Mouse (Mus musculus) thymus, adult 2 months (tissue): Measurements from ENCODE around the gene Cpeb4.

Source experiments
- CTCF ChIP-seq: fragments of 200-500 bp; IDR thresholded peaks from 2 replicates; pipeline ENCODE4 v1.5.1; 2012; ENCODE audit warnings: mild to moderate bottlenecking, control low read depth, low read length, moderate library complexity, borderline replicate concordance; ENCODE audit not compliant: control insufficient read depth, poor library complexity, insufficient read depth; ENCODE audit errors: extremely low read depth
- POLR2A ChIP-seq: fragments of 200-500 bp; IDR thresholded peaks from 2 replicates; pipeline ENCODE4 v1.6.1; 2012; ENCODE audit warnings: mild to moderate bottlenecking, low read length, control low read depth, moderate library complexity; ENCODE audit not compliant: control insufficient read depth, poor library complexity, insufficient read depth; ENCODE audit errors: extremely low read depth

GRCm38 (mm10) chr11:31870285-31871010, 1.6 kb upstream of the Cpeb4 start:
- peak; percentile 86 for TF ChIP-seq POLR2A
- peak; percentile 48; the same call in 1 of the 2 replicates for TF ChIP-seq CTCF
